Mouse (Mus musculus) kidney, postnatal 14 days (tissue): ENCODE measurements around the gene Sohlh2.
"Not testable (repeated sequence)": the region's sequence is repeated elsewhere in the genome, so short reads cannot be mapped to it uniquely, and the experiment has no call there.

Experiments
- DNase-seq: peaks from one replicate; pipeline ENCODE4 v3.0.0; 2022; ENCODE audit warnings: mixed read lengths

The Sohlh2 gene

DNA sequence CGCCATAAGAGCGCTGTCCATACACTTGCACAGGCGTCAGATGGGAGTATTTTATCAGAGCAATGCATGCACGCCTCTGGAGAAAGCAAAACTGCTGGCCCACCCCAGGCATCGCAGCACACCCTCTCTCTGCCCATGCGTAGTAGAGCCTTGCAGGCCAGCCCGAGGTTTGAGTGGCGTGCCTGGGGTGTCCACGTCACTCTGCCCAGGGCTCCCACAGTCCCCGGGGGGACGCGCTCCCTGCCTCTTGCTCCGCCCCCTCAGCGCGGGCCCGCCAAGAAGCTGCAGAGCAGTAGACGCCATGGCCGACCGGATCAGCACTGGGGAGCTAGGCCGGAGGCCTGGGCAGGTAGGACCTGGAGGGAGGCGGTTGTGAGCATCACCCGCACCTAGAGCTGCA lies at the start of gene Sohlh2:
TSS of gene Sohlh2 (plus strand) at position 263 of the 400 bp plus-strand sequence.
- no peak for DNase-seq

GRCm38 (mm10) chr3:55137039-55137438 lies 44.8 kb upstream of the Sohlh2 start, which contains the start of gene Ccdc169:
Gene Ccdc169, plus strand, starts transcription at chr3:55137339.
- no peak for DNase-seq

DNA sequence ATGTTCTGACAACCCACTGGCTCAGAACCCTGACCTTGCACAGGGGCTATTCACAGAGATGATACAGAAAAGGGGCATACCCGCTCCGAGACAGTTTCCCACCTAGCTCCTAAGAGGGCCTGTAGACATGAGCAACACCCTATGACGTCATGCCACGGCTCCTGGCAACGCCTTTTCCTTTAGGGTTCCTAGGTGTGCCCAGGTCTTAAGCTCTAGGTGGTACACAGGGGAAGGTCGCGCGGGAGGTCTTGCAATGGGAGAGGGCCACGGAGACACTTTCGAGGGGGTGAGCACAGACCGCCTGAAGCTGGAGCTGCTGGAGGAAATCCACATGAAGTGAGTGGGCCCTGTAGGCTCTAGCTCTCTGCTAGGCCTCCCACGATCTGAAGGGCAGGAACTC lies 42.0 kb upstream of the Sohlh2 start:
- DNase-seq, result no peak

- DNase-seq, result no peak
Measured at GRCm38 (mm10) chr3:55141401-55141800, 40.4 kb upstream of the Sohlh2 start.

- no peak for DNase-seq
Measured at GRCm38 (mm10) chr3:55144916-55145315, 36.9 kb upstream of the Sohlh2 start.

DNA sequence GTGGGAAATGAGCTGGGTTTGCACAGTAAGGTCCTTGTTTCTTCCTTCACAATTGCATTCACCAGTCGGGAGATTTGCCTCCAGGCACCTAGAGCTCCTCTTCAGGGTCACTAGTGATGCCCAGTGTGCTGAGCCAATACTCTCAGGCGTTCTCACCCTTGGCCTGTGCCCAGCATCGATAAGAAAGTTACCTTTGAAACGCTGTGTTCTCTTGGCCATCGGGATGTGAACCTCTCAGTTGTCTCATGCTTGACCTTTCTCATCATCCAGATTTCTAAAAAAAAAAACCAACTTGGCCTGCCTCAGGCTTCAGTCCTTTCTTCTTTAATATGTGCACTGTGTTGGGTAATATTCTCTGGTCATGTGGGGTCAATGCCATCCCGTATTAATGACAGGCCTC lies 35.4 kb upstream of the Sohlh2 start:
- no peak for DNase-seq

DNA sequence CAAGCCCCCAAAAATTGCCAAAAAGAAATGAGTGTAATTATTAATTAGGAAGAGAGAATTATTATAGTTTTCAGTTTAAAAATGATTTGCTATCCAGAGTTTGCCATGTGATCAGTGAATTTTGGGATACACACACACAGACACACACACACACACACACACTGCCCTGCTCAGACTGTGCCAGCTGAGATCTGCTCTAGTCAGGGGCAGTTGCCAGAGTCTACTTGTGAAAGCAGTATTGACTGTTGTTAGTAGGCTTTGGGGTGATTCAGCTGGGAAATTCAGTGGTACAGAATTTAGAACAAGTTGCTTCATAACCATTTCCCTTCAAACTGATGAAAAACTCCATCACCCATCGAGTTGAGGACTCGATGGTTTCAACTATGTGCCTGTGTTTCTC lies 34.7 kb upstream of the Sohlh2 start:
- no peak for DNase-seq

DNA sequence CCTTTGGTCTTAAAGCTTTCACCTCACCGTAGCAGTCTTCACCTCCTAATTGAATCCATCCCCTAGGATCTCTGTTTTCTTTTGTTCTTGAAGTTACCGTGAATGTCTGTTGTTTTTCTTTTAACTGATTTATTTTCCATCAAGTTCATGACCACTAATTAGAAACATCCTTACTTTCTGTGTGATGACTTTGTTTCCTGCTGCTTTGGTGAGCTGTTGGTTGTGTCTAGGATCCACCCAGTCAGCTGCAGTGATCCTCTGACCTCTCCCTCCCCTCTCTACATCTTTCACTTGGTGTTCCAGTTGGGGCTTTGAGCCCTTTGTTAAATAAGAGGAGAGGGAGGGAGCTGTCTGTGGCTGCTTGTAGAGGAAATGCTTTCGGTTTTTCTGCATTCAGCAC lies 33.7 kb upstream of the Sohlh2 start:
- DNase-seq, result peak; percentile 8

- peak; percentile 65 for DNase-seq
Measured at GRCm38 (mm10) chr3:55151656-55152433, 30.0 kb upstream of the Sohlh2 start.

DNA sequence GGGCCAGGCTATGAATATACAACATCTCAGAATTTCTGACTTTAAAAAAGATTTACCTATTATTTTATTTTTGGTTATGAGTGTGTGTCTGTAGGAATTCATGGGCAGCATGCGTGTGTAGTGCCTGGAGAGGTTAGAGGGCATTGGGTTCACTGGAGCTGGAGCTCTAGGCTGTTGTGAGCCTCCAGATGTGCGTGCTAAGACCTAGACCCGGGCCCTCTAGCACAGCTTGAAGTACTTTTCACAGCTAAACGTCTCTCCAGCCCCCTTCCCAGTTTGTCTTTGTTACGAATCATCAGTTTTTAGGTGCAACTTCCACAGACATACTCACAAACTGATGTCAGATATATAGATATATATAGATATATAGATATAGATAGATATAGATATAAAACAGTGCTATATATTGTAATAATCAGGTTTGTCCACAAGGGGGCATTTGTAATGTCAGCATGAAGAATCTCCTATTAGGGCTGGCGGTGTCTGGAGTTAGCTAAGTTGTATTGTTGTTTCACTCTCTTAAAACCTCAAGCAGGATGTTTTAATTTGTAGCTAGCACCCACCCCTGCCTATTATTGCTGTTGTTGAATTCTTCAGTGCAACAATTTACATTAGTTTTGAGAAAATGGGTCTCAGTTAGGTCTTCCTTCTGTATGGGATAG lies 29.0 kb upstream of the Sohlh2 start:
- DNase-seq, result no peak

GRCm38 (mm10) chr3:55154163-55154562 lies 27.7 kb upstream of the Sohlh2 start:
- DNase-seq, result no peak

- DNase-seq, result no peak
Measured at GRCm38 (mm10) chr3:55157413-55157812, 24.4 kb upstream of the Sohlh2 start.

DNA sequence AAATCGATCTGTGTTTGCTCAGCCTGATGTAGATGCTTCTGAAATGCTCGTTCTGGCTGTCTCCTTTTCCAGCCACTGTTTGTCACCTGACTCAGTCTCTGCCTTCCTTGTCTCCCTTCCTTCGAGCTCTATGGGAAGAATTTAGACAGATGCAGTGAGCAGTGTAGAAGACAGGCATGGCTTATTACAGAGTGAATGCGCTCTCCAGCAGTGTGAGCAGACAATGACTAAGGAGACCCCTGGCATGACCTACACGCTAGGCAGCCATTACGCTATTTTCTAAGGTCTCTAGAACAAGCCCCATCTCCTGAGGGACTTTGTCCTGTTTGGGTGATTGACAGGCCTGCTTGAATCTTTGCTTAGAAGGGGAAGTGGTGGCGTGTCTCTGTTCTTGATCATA lies 20.7 kb upstream of the Sohlh2 start:
- no peak for DNase-seq

GRCm38 (mm10) chr3:55163510-55163909 lies 18.3 kb upstream of the Sohlh2 start:
- no peak for DNase-seq

DNA sequence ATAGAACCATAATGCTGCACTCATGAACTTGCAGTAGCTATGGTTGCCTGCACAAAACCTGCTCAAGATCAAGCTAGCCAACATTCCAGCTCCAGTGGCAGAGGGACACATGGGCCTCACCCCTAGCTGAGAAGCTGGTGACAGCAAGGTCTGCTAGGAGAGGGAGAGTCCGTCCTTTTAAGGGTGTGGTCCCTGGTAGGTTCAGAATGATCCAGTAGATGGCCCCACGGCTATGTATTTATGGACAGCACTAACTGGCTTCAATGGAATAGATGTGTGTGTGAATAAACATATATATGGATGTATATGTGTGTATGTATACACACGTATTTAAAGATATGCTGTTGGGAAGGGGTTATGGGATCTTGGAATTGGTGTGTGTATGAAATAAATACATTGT lies 9.3 kb upstream of the Sohlh2 start:
- DNase-seq, result no peak

GRCm38 (mm10) chr3:55177271-55177670 lies 4.6 kb upstream of the Sohlh2 start:
- DNase-seq, result no peak

GRCm38 (mm10) chr3:55191668-55192067 lies 9.8 kb downstream of the Sohlh2 start:
- DNase-seq, result no peak

DNA sequence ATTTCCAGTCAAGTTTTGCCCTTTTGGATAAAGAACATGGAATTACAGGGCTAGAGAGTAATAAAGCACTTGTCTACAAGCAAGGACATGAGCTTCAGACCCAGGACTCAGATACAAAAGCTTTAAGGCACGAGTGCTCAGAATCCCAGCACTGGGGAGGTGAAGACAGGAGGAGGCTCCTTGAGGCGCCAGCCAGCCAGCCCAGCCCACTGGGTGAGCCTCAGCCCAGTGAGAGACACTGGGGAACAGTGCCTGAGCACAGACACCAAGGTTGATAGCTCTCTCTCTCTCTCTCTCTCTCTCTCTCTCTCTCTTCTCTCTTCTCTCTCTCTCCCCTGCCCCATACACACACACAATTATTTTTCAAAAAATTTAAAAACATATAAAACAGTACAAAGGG lies 11.5 kb downstream of the Sohlh2 start:
- no peak for DNase-seq

DNA sequence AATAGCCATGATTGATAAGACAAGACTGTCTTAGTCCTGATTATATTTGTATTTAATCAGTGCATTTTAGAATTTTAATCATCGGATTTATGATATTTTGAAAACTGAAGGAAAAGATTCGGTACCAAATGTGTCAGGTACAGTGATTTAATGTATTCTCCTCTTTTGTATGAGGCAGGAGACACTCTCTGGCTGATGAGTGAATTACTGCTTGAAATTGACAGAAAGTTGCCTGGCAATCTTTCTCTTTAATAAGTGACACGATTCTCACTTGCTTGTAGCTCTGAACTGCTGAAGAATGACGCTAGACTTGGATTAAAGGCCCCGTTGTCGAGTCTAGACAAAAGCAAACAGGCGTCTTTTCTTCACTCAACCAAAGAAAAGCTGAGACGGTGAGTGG lies 13.0 kb downstream of the Sohlh2 start:
- DNase-seq, result no peak

DNA sequence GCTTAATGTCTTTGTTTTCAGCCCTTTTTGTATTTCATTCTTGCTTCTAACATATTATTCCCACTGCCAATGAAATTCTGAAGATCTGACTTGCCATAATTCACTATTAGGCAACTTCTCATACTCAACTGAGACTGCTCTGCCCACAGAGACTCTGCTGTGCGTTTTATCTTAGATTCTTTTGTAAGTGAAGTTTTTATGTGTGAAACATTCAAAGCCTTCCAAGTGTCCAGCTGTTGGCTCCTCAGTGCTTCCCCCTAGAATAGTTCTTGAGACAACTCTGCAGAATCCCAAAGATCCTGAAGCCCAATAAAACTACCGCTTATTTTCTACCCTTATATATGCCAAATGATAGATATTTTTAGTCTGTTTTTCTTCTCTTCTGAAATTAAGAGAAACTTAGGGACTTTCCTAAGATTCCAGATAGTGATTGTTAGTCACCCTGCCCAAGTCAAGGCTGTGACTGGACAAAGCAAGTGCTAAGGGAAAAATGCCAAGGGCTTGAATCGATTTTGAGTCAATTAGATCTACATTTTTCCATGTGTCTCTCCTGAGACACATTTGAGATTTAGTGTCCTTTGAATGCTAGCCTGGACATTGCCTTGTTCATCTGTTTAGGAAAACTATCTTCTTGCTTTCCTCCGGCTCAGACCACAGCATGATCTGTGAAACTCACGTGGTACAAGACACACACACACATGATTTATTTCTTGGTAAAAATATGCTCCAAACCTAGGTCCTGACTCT lies 13.9 kb downstream of the Sohlh2 start:
- peak; percentile 12 for DNase-seq

GRCm38 (mm10) chr3:55196328-55196710 lies 14.5 kb downstream of the Sohlh2 start:
- no peak for DNase-seq

DNA sequence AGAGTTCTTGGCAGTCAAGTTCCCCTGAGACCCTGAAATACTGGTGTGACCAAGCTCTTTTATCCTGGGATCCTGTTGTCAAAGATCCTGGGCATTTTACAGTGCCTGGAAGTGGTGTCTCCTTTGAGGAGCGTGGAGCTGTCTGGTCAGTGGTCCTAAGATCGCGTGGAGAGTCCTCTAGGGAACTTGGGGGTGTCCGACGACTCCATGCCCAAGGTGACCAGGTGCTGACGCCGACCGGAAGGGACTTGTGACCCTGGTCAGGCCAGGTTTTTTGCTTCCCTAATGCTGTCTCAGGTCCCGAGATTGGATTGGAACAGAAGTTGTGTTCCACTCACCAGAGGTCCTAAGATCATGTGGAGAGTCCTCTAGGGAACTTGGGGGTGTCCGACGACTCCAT lies 21.8 kb downstream of the Sohlh2 start:
- not testable (repeated sequence) for DNase-seq

- no peak for DNase-seq
Measured at GRCm38 (mm10) chr3:55206413-55206812, 24.6 kb downstream of the Sohlh2 start.

DNA sequence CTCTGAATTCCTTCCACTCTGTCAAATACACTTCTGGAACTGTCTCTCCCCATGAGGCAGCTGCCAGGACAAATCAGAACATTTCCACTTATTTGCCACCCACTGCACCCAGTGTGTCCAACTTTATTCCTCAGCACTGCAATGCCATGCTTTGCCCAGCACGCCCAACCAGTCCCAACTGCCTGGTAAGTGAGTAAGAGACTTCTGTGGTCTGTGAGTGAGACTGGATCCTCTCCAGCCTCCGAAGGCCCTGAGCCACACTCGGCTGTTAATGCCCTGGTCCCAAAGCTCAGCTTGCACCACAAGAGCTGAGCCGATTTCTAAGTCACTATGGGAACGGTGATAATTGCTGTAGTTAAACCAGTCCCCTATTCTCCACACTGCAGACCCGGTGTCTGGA lies 25.8 kb downstream of the Sohlh2 start:
- DNase-seq, result no peak
